Mouse (Mus musculus) liver, embryonic 13.5 days (tissue): ENCODE data around the gene Aak1. TPM values are rescaled to one million over a fixed set of nuclear protein-coding genes. Genes with fewer than 3 reads are reported as not detected.
"Not testable (repeated sequence)": the region's sequence is repeated elsewhere in the genome, so short reads cannot be mapped to it uniquely, and the experiment has no call there.

Experiments
- ATAC-seq: fragments of 200-750 bp; cut with Nextera tagmentation; 2 replicates; pipeline ENCODE4 v1.8.0; 2017; ENCODE audit warnings: low read depth, mild to moderate bottlenecking, moderate number of reproducible peaks, moderate library complexity
- DNase-seq: peaks from one replicate; pipeline ENCODE4 v3.0.0; 2022
- H3K27ac ChIP-seq: fragments of 300-500 bp; sonication (generic); 2 replicates; pipeline ENCODE4 v1.5.1; 2015; ENCODE audit warnings: moderate library complexity, mild to moderate bottlenecking, inconsistent platforms
- H3K27me3 ChIP-seq: fragments of 300-500 bp; sonication (generic); 2 replicates; pipeline ENCODE4 v1.6.1; 2015; ENCODE audit warnings: mild to moderate bottlenecking, inconsistent platforms
- H3K36me3 ChIP-seq: fragments of 300-500 bp; sonication (generic); 2 replicates; pipeline ENCODE4 v1.6.1; 2015; ENCODE audit warnings: mild to moderate bottlenecking, inconsistent platforms
- H3K4me1 ChIP-seq: fragments of 300-500 bp; sonication (generic); replicated peaks from 2 replicates; pipeline ENCODE4 v1.6.1; 2015; ENCODE audit warnings: inconsistent platforms
- H3K4me2 ChIP-seq: fragments of 300-500 bp; sonication (generic); 2 replicates; pipeline ENCODE4 v1.6.1; 2015; ENCODE audit warnings: inconsistent platforms, mild to moderate bottlenecking, moderate library complexity
- H3K4me3 ChIP-seq: fragments of 300-500 bp; sonication (generic); replicated peaks from 2 replicates; pipeline ENCODE4 v1.5.1; 2015; ENCODE audit warnings: mild to moderate bottlenecking, inconsistent platforms
- H3K9ac ChIP-seq: fragments of 300-500 bp; sonication (generic); 2 replicates; pipeline ENCODE4 v1.6.1; 2015; ENCODE audit warnings: mild to moderate bottlenecking, inconsistent platforms
- H3K9me3 ChIP-seq: fragments of 300-500 bp; sonication (generic); replicated peaks from 2 replicates; pipeline ENCODE4 v1.6.1; 2016; ENCODE audit warnings: inconsistent platforms
- WGBS: fragments of 180-500 bp; shearing (Covaris S2); methylation state at CpG from one replicate; pipeline ENCODE4 v1.1.7; 2015; ENCODE audit not compliant: insufficient replicate concordance; 5-methylcytosine and 5-hydroxymethylcytosine counted together
- polyA plus RNA-seq: library from polyadenylated mRNA; unstranded; fragments of >200 nt; fragmentation: Nextera tagmentation; extraction: Ambion mirVana; gene quantifications from 2 replicates; pipeline ENCODE4 v1.2.1, GENCODE M21; 2015

Gene Aak1
- polyA plus RNA-seq, 1 experiment from 2014 or later, result 3.4 TPM

GRCm38 (mm10) chr6:87042337-87043130 lies 193.2 kb downstream of the Aak1 start, which contains the start of gene Gfpt1:
Gene Gfpt1, plus strand, starts transcription at chr6:87042846.
- DNase-seq (peak; percentile 90), ATAC-seq (peak; percentile 96)
- Histone ChIP-seq H3K27me3 (no peaks in the 10 kb centered on the region), H3K4me2 (peak within 1 kb of the TSS; percentile 98), H3K36me3 (no peaks in the 10 kb centered on the region), H3K4me3 (peak within 1 kb of the TSS; percentile 86), H3K9ac (peak within 1 kb of the TSS; percentile 97), H3K27ac (peak within 1 kb of the TSS; percentile 96), H3K4me1 (peaks cover 30% of the 10 kb centered on the region), H3K9me3 (no peaks in the 10 kb centered on the region)
- under 1% methylated on average over 68 of the region's 68 CpGs for WGBS

- peak overlapping the region; percentile 80 for H3K27ac ChIP-seq
- no peaks in the 10 kb centered on the region for H3K27me3 ChIP-seq
- H3K36me3 ChIP-seq, result peaks cover 4% of the 10 kb centered on the region
- no peak for DNase-seq
- WGBS, result 2% methylated on average over 9 of the region's 9 CpGs
- H3K9me3 ChIP-seq, result no peaks in the 10 kb centered on the region
- peak overlapping the region; percentile 97 for H3K9ac ChIP-seq
- peaks cover 30% of the 10 kb centered on the region for H3K4me1 ChIP-seq
- peak; percentile 18; the same call in 1 of the 2 replicates for ATAC-seq
- H3K4me3 ChIP-seq, result peak overlapping the region; percentile 86
- peak overlapping the region; percentile 98 for H3K4me2 ChIP-seq
These were observed 193.8 kb downstream of the Aak1 start for GRCm38 (mm10) chr6:87043131-87043516.

GRCm38 (mm10) chr6:87044895-87045294 lies 195.6 kb downstream of the Aak1 start:
- no peak overlapping the region for H3K4me3 ChIP-seq
- no peak overlapping the region for H3K9ac ChIP-seq
- H3K4me2 ChIP-seq, result no peak overlapping the region
- H3K27ac ChIP-seq, result no peak overlapping the region
- H3K36me3 ChIP-seq, result peaks cover 8% of the 10 kb centered on the region
- WGBS, result 49% methylated on average over 2 of the region's 2 CpGs
- no peaks in the 10 kb centered on the region for H3K27me3 ChIP-seq
- no peaks in the 10 kb centered on the region for H3K9me3 ChIP-seq
- DNase-seq, result no peak
- no peak for ATAC-seq
- H3K4me1 ChIP-seq, result peaks cover 30% of the 10 kb centered on the region

- ATAC-seq, result no peak
- Histone ChIP-seq H3K27ac (no peak overlapping the region), H3K4me1 (peaks cover 30% of the 10 kb centered on the region), H3K4me3 (no peak overlapping the region), H3K9me3 (no peaks in the 10 kb centered on the region), H3K4me2 (no peak overlapping the region), H3K9ac (no peak overlapping the region), H3K27me3 (no peaks in the 10 kb centered on the region), H3K36me3 (peaks cover 8% of the 10 kb centered on the region)
- 77% methylated on average over 3 of the region's 3 CpGs for WGBS
- no peak for DNase-seq
These were observed 196.2 kb downstream of the Aak1 start for GRCm38 (mm10) chr6:87045507-87045906.

- peaks cover 33% of the 10 kb centered on the region for H3K36me3 ChIP-seq
- ATAC-seq, result not testable (repeated sequence)
These were observed 199.4 kb downstream of the Aak1 start for GRCm38 (mm10) chr6:87048712-87049111.

GRCm38 (mm10) chr6:87051886-87052425 lies 202.6 kb downstream of the Aak1 start:
- H3K36me3 ChIP-seq, result peaks cover 58% of the 10 kb centered on the region
- 87% methylated on average over 10 of the region's 10 CpGs for WGBS
- no peak overlapping the region for H3K4me2 ChIP-seq

More at GRCm38 (mm10) chr6:87048712-87049111, 199.4 kb downstream of the Aak1 start:
- not testable (repeated sequence) for H3K4me2 ChIP-seq, H3K4me1 ChIP-seq, H3K9ac ChIP-seq, H3K4me3 ChIP-seq, DNase-seq, H3K9me3 ChIP-seq, H3K27me3 ChIP-seq, H3K27ac ChIP-seq
- 81% methylated on average over 7 of the region's 7 CpGs for WGBS

More at GRCm38 (mm10) chr6:87051886-87052425, 202.6 kb downstream of the Aak1 start:
- H3K27ac ChIP-seq, result no peak overlapping the region
- ATAC-seq (no peak), DNase-seq (no peak)
- no peak overlapping the region for H3K9ac ChIP-seq
- no peak overlapping the region for H3K4me3 ChIP-seq
- H3K4me1 ChIP-seq, result no peaks in the 10 kb centered on the region
- no peaks in the 10 kb centered on the region for H3K9me3 ChIP-seq
- H3K27me3 ChIP-seq, result no peaks in the 10 kb centered on the region

Other genes with a start within 250 kb of the Aak1 start
- gene Asprv1, start 221.4 kb upstream of the Aak1 start, polyA plus RNA-seq, result 0.25 and 0.29 TPM in 2 replicates
- gene Mxd1, start 180.4 kb upstream of the Aak1 start, polyA plus RNA-seq, result 32.9 and 38.7 TPM in 2 replicates
- 71.2 and 86.4 TPM in 2 replicates for gene Snrnp27, start 165.0 kb upstream of the Aak1 start, polyA plus RNA-seq
- gene Gmcl1, start 116.1 kb upstream of the Aak1 start, polyA plus RNA-seq, result 8.9 and 10.3 TPM in 2 replicates
- 28.1 and 31.7 TPM in 2 replicates for gene Anxa4, start 55.9 kb upstream of the Aak1 start, polyA plus RNA-seq
- gene Nfu1, start 159.7 kb downstream of the Aak1 start, polyA plus RNA-seq, result 58.4 and 60.9 TPM in 2 replicates
- 7.7 and 8.9 TPM in 2 replicates for gene Gfpt1, start 193.3 kb downstream of the Aak1 start, polyA plus RNA-seq